Mouse (Mus musculus): ENCODE measurements around the gene Ddx17. TPM values are rescaled to one million over a fixed set of nuclear protein-coding genes. Genes with fewer than 3 reads are reported as not detected.

The Ddx17 gene
- polyA plus RNA-seq, 1 experiment from 2014 or later, result 50.0 TPM

GRCm38 (mm10) chr15:79545496-79545895 is 1.0 kb downstream of the Ddx17 start:
- peaks cover 26% of the 10 kb centered on the region for H3K4me1 ChIP-seq
- no peak for ATAC-seq (replicated peaks; ENCODE audit: low FRiP score)
- H3K9ac ChIP-seq, result peak overlapping the region; percentile 99
- H3K9me3 ChIP-seq (replicated peaks), result no peaks in the 10 kb centered on the region
- peak overlapping the region; percentile 67 for H3K4me2 ChIP-seq
- H3K27ac ChIP-seq, result peak overlapping the region; percentile 99
- H3K27me3 ChIP-seq, result 0 out of 2 replicates have a peak, but pooled peaks cover 4% of the 10 kb centered on the region
- WGBS, result 2% methylated on average over 3 of the region's 3 CpGs
- H3K4me3 ChIP-seq (replicated peaks), result peak overlapping the region; percentile 87
- H3K36me3 ChIP-seq, result peaks cover 45% of the 10 kb centered on the region

- Histone ChIP-seq H3K36me3 (peaks cover 60% of the 10 kb centered on the region), H3K4me1 (peaks cover 27% of the 10 kb centered on the region), H3K27ac (no peak overlapping the region), H3K4me3 (replicated peaks) (peak overlapping the region; percentile 87; the same call in 1 of the 2 replicates), H3K27me3 (0 out of 2 replicates have a peak, but pooled peaks cover 4% of the 10 kb centered on the region), H3K9ac (no peak overlapping the region), H3K4me2 (peak overlapping the region; percentile 67), H3K9me3 (replicated peaks) (no peaks in the 10 kb centered on the region)
- 90% methylated on average over 3 of the region's 3 CpGs for WGBS
- no peak for ATAC-seq (replicated peaks; ENCODE audit: low FRiP score)
Observed at GRCm38 (mm10) chr15:79543968-79544367, 2.6 kb downstream of the Ddx17 start.

- no peak overlapping the region for H3K4me3 ChIP-seq (replicated peaks)
- peaks cover 9% of the 10 kb centered on the region for H3K4me1 ChIP-seq
- WGBS, result 78% methylated on average over 3 of the region's 3 CpGs
- ATAC-seq (replicated peaks; ENCODE audit: low FRiP score), result no peak
- H3K27ac ChIP-seq, result no peak overlapping the region
- H3K9ac ChIP-seq, result no peak overlapping the region
- no peaks in the 10 kb centered on the region for H3K9me3 ChIP-seq (replicated peaks)
- H3K36me3 ChIP-seq, result peaks cover 99% of the 10 kb centered on the region
- no peak overlapping the region for H3K4me2 ChIP-seq
- H3K27me3 ChIP-seq, result no peaks in the 10 kb centered on the region
Observed at GRCm38 (mm10) chr15:79533796-79534195, 12.7 kb downstream of the Ddx17 start.

DNA sequence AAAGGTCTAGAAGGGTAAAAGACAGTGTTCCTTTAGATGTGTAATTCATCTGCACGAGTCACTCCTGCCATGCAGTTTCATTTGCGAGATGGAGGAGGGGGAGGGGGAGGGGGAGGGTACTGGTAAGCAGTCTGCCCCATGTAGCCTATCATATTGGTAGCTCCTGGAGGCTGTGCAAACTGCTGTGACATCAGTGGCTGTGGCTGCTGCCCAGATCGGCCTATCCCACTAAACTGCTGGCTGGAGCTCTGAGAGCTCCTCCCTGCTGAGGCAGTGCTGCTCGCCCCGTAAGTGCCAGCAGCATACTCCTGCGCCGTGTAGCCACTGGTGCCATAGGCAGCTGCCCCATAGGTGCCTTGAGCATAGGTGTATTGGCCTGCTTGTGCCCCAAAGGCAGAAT is 16.6 kb downstream of the Ddx17 start:
- Histone ChIP-seq H3K4me1 (peaks cover 9% of the 10 kb centered on the region), H3K9ac (no peak overlapping the region), H3K27me3 (no peaks in the 10 kb centered on the region), H3K9me3 (replicated peaks) (no peaks in the 10 kb centered on the region), H3K36me3 (peaks cover 97% of the 10 kb centered on the region), H3K4me2 (no peak overlapping the region), H3K4me3 (replicated peaks) (no peak overlapping the region), H3K27ac (no peak overlapping the region)
- ATAC-seq (replicated peaks; ENCODE audit: low FRiP score), result 0 out of 2 replicates have a peak, but pooled peaks have one; percentile 26
- 72% methylated on average over 7 of the region's 7 CpGs for WGBS

GRCm38 (mm10) chr15:79527991-79528639 is 18.4 kb downstream of the Ddx17 start:
- H3K27me3 ChIP-seq, result no peaks in the 10 kb centered on the region
- WGBS, result 72% methylated on average over 5 of the region's 5 CpGs
- peaks cover 94% of the 10 kb centered on the region for H3K36me3 ChIP-seq
- no peak overlapping the region for H3K9ac ChIP-seq
- no peak overlapping the region for H3K4me2 ChIP-seq
- H3K9me3 ChIP-seq (replicated peaks), result no peaks in the 10 kb centered on the region
- no peak for ATAC-seq (replicated peaks; ENCODE audit: low FRiP score)
- H3K4me3 ChIP-seq (replicated peaks), result no peak overlapping the region
- H3K4me1 ChIP-seq, result peaks cover 9% of the 10 kb centered on the region
- 0 out of 2 replicates have a peak overlapping the region, but pooled peaks have one; percentile 33 for H3K27ac ChIP-seq

DNA sequence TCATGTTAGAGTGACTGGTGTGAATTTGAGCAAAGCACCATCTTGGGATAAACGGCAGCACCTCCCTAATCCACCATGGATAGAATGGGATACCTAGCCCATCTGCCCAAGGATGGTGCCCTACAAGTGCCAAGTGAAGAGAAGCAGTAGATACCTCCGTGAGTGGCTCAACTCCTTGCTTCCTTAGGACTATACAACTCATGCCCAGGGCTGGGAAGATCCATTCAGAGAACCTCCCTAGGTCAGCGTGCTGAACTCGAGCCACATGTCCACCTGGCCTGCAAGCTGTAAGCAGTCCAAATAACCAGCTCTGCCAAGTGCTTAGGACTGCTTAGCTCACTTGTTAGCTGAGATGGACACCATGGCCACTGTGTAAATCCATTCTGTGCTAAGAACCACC is 19.3 kb downstream of the Ddx17 start:
- no peak overlapping the region for H3K4me2 ChIP-seq
- no peak overlapping the region for H3K9ac ChIP-seq
- H3K27me3 ChIP-seq, result no peaks in the 10 kb centered on the region
- H3K4me3 ChIP-seq (replicated peaks), result no peak overlapping the region
- no peaks in the 10 kb centered on the region for H3K9me3 ChIP-seq (replicated peaks)
- peaks cover 94% of the 10 kb centered on the region for H3K36me3 ChIP-seq
- H3K4me1 ChIP-seq, result peaks cover 9% of the 10 kb centered on the region
- no peak overlapping the region for H3K27ac ChIP-seq
- no peak for ATAC-seq (replicated peaks; ENCODE audit: low FRiP score)
- 82% methylated on average over 4 of the region's 4 CpGs for WGBS

DNA sequence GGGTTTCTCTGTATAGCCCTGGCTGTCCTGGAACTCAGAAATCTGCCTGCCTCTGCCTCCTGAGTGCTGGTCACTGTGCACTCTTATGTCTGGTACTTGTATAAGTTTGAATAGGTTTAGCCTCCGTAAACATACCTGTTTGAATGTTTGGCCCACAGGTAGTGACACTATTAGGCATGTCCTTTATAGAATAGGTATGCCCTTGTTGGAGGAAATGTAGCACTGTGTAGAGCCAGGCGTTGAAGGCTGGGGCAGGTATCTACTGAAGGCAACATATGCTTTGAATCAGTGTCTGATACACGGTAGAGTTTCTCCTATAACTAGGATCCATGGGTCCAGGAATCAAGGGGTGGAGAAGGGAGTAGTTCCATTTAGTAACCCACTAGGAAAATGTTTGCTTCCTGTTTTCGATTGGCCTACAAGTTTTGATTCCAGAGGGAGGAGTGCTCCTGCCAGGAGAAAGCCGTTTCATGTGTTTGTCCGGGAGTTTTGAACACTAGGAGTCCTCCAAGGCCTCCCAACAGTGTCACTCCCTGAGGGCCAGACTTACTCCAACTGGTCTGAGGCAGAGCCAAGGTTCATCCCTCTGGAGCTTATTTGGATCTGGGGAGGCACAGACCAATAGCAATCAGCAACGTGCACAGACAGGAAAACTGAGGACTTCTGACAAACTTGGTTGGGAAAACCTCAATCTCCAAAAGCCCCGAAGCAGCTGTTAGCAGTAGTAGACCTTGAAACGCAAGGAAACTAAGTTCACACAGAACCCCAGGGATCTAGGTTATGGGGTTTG is 20.4 kb downstream of the Ddx17 start:
- 63% methylated on average over 9 of the region's 9 CpGs for WGBS
- Histone ChIP-seq H3K36me3 (peaks cover 83% of the 10 kb centered on the region), H3K27me3 (no peaks in the 10 kb centered on the region), H3K9me3 (replicated peaks) (no peaks in the 10 kb centered on the region), H3K9ac (no peak overlapping the region), H3K4me3 (replicated peaks) (no peak overlapping the region), H3K27ac (0 out of 2 replicates have a peak overlapping the region, but pooled peaks have one; percentile 33), H3K4me1 (peaks cover 9% of the 10 kb centered on the region), H3K4me2 (no peak overlapping the region)
- no peak for ATAC-seq (replicated peaks; ENCODE audit: low FRiP score)

DNA sequence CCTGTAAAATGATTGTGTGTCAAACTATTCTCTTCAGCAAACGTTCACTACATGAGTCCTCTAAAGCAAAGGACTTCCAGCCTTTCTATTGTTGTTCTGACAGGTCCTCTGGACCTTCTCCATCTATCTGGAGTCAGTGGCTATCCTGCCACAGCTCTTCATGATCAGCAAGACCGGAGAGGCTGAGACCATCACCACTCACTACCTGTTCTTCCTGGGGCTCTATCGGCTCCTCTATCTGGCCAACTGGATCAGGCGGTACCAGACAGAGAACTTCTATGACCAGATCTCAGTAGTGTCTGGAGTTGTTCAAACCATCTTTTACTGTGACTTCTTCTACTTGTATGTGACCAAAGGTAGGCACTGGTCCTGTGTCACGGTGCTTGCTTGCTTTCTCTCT is 21.0 kb downstream of the Ddx17 start:
- H3K4me3 ChIP-seq (replicated peaks), result no peak overlapping the region
- no peaks in the 10 kb centered on the region for H3K27me3 ChIP-seq
- H3K4me2 ChIP-seq, result no peak overlapping the region
- no peak overlapping the region for H3K9ac ChIP-seq
- no peak overlapping the region for H3K27ac ChIP-seq
- ATAC-seq (replicated peaks; ENCODE audit: low FRiP score), result no peak
- H3K4me1 ChIP-seq, result peaks cover 9% of the 10 kb centered on the region
- H3K36me3 ChIP-seq, result peaks cover 77% of the 10 kb centered on the region
- 87% methylated on average over 5 of the region's 5 CpGs for WGBS
- H3K9me3 ChIP-seq (replicated peaks), result no peaks in the 10 kb centered on the region

DNA sequence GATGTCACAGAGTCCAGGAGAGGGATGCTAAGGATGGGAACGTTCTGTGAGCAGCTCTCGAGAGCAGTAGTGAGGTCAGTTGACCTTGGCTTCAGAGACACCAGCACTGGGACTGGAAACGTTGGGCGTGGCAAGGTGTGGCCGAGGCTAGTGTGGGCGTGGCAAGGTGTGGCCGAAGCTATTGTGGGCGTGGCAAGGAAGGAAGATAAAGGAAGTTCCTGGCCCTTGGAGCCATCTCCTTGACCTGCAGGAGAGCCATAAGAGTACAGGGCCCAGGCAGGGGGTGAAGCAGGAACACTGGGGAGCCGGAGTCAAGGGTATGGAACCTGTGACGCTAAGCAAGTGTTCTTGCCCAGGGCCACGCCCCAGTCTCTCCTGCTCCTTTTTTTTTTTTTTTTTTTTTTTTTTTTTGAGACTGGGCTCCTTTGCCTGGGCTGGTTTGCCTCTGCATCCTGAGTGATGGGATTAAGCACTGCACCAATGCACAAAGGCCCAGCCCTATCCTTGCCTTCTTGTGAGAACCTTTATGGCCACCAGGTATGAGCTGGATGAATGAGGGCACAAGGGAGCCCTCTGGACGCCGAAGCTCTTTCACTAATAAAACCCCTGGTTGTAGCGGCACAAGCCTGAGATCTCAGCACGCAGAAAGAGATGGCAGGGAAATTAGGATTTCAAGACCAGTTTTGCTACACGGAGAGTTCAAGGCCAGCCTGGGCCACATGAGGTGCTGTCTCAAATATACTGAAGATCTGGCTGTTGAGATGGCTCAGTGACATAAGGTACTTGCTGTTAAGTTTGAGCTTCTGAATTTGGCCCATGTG is 26.9 kb downstream of the Ddx17 start:
- ATAC-seq (replicated peaks; ENCODE audit: low FRiP score), result no peak
- Histone ChIP-seq H3K9me3 (replicated peaks) (no peaks in the 10 kb centered on the region), H3K4me1 (peaks cover 38% of the 10 kb centered on the region), H3K4me2 (no peak overlapping the region), H3K36me3 (peaks cover 21% of the 10 kb centered on the region), H3K9ac (no peak overlapping the region), H3K4me3 (replicated peaks) (no peak overlapping the region), H3K27ac (no peak overlapping the region), H3K27me3 (peaks cover 22% of the 10 kb centered on the region)
- 50% methylated on average over 16 of the region's 16 CpGs for WGBS

DNA sequence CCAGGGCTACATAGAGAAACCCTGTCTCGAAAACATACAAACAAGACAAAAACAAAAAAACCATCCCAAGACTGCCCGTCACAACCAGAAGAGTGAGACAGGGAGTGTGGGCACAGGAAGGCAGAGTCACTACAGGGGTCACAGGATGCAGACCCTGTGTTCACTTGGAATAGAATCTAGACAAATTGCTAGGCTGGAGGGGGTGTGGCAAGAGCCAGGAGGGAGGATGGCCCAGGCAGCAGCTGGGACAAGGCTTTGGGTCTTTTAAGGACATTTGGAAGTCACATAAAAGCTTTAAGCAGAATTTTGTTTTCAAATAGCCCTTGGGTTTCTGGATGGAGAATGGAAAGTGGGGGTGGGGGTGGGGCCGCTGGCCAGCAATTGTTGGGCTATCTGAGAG is 28.0 kb downstream of the Ddx17 start:
- H3K4me1 ChIP-seq, result peaks cover 44% of the 10 kb centered on the region
- peaks cover 13% of the 10 kb centered on the region for H3K36me3 ChIP-seq
- no peaks in the 10 kb centered on the region for H3K9me3 ChIP-seq (replicated peaks)
- no peak overlapping the region for H3K9ac ChIP-seq
- 76% methylated on average over 3 of the region's 3 CpGs for WGBS
- peaks cover 32% of the 10 kb centered on the region for H3K27me3 ChIP-seq
- H3K4me3 ChIP-seq (replicated peaks), result no peak overlapping the region
- no peak overlapping the region for H3K27ac ChIP-seq
- no peak overlapping the region for H3K4me2 ChIP-seq
- no peak for ATAC-seq (replicated peaks; ENCODE audit: low FRiP score)

- Histone ChIP-seq H3K27ac (no peak overlapping the region), H3K4me2 (peak overlapping the region; percentile 95), H3K9me3 (replicated peaks) (no peaks in the 10 kb centered on the region), H3K27me3 (peaks cover 39% of the 10 kb centered on the region), H3K4me3 (replicated peaks) (peak overlapping the region; percentile 63), H3K9ac (no peak overlapping the region), H3K36me3 (peaks cover 5% of the 10 kb centered on the region), H3K4me1 (peaks cover 46% of the 10 kb centered on the region)
- no peak for ATAC-seq (replicated peaks; ENCODE audit: low FRiP score)
- WGBS, result 81% methylated on average over 4 of the region's 4 CpGs
Observed at GRCm38 (mm10) chr15:79517710-79518109, 28.8 kb downstream of the Ddx17 start.
